Mouse (Mus musculus) kidney, embryonic 15.5 days (tissue): ENCODE results near the gene Cdk4. TPM values are rescaled to one million over a fixed set of nuclear protein-coding genes. Genes with fewer than 3 reads are reported as not detected.

ENCODE experiments used
- ATAC-seq: fragments of 200-750 bp; cut with Nextera tagmentation; replicated peaks from 2 replicates; pipeline ENCODE4 v1.8.0; 2017; ENCODE audit warnings: moderate TSS enrichment; ENCODE audit not compliant: low FRiP score
- H3K27ac ChIP-seq: fragments of 300-500 bp; sonication (generic); 2 replicates; pipeline ENCODE4 v1.5.1; 2015; ENCODE audit warnings: mild to moderate bottlenecking, inconsistent platforms
- H3K27me3 ChIP-seq: fragments of 300-500 bp; sonication (generic); 2 replicates; pipeline ENCODE4 v1.6.1; 2015; ENCODE audit warnings: inconsistent platforms
- H3K36me3 ChIP-seq: fragments of 300-500 bp; sonication (generic); 2 replicates; pipeline ENCODE4 v1.6.1; 2015; ENCODE audit warnings: inconsistent platforms
- H3K4me1 ChIP-seq: fragments of 300-500 bp; sonication (generic); 2 replicates; pipeline ENCODE4 v1.6.1; 2015; ENCODE audit warnings: inconsistent platforms
- H3K4me2 ChIP-seq: fragments of 300-500 bp; sonication (generic); 2 replicates; pipeline ENCODE4 v1.6.1; 2015; ENCODE audit warnings: moderate library complexity, mild to moderate bottlenecking, inconsistent platforms
- H3K4me3 ChIP-seq: fragments of 300-500 bp; sonication (generic); replicated peaks from 2 replicates; pipeline ENCODE4 v1.5.1; 2015; ENCODE audit warnings: mild to moderate bottlenecking, inconsistent platforms
- H3K9ac ChIP-seq: fragments of 300-500 bp; sonication (generic); 2 replicates; pipeline ENCODE4 v1.6.1; 2015; ENCODE audit warnings: mild to moderate bottlenecking, inconsistent platforms
- H3K9me3 ChIP-seq: fragments of 300-500 bp; sonication (generic); replicated peaks from 2 replicates; pipeline ENCODE4 v1.6.1; 2016; ENCODE audit warnings: inconsistent platforms
- WGBS: fragments of 180-500 bp; shearing (Covaris S2); methylation state at CpG from one replicate; pipeline ENCODE4 v1.1.7; 2015; ENCODE audit warnings: mixed read lengths; 5-methylcytosine and 5-hydroxymethylcytosine counted together
- polyA plus RNA-seq: library from polyadenylated mRNA; unstranded; fragments of >200 nt; fragmentation: Nextera tagmentation; extraction: Ambion mirVana; gene quantifications from 2 replicates; pipeline ENCODE4 v1.2.1, GENCODE M21; 2015

Gene Cdk4
- polyA plus RNA-seq, 1 experiment from 2014 or later = 1,852 TPM

- WGBS = 17% methylated on average over 5 of the region's 5 CpGs
- Histone ChIP-seq H3K4me1 (peaks cover 18% of the 10 kb centered on the region), H3K27me3 (peaks cover 21% of the 10 kb centered on the region), H3K4me2 (peak overlapping the region; percentile 99), H3K36me3 (peaks cover 17% of the 10 kb centered on the region), H3K27ac (peak overlapping the region; percentile 91), H3K4me3 (peak overlapping the region; percentile 95), H3K9me3 (no peaks in the 10 kb centered on the region), H3K9ac (peak overlapping the region; percentile 65)
- ATAC-seq = no peak
These were observed 20.7 kb upstream of the Cdk4 start for GRCm38 (mm10) chr10:127042468-127043115.

DNA sequence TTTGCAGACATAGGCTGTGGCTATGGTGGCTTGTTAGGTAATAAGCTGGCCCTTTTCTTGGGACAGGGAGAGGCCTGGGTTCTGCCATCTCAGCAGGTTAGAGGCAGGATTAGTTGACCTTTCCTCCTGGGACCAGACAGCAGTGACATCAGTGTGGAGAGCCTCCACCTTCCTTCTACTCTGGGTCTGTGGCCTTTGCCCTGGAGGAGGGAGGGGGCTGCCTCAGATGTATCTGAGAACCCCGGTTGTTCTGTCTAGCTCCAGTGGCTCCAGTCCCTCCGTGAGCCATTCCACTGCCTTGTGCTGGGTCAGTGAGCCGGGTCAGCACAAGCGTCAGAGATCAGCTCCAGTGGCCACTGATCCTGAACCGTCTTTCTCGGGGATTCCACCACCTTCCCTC lies 20.1 kb upstream of the Cdk4 start:
- Histone ChIP-seq H3K27ac (peak overlapping the region; percentile 91), H3K4me3 (no peak overlapping the region; the same call in 1 of the 2 replicates), H3K4me2 (peak overlapping the region; percentile 99), H3K9ac (no peak overlapping the region), H3K36me3 (peaks cover 17% of the 10 kb centered on the region), H3K4me1 (peaks cover 21% of the 10 kb centered on the region), H3K27me3 (peaks cover 27% of the 10 kb centered on the region), H3K9me3 (no peaks in the 10 kb centered on the region)
- ATAC-seq = peak; percentile 37
- 45% methylated on average over 6 of the region's 6 CpGs for WGBS

- Histone ChIP-seq H3K4me3 (peak within 1 kb of the TSS; percentile 31), H3K9ac (peak within 1 kb of the TSS; percentile 14; the same call in 1 of the 2 replicates), H3K4me2 (peak within 1 kb of the TSS; percentile 50), H3K36me3 (peaks cover 17% of the 10 kb centered on the region), H3K4me1 (peaks cover 29% of the 10 kb centered on the region), H3K27me3 (peaks cover 56% of the 10 kb centered on the region), H3K27ac (no peak within 1 kb of the TSS), H3K9me3 (no peaks in the 10 kb centered on the region)
- WGBS = 33% methylated on average over 5 of the region's 5 CpGs
- ATAC-seq = no peak
These were observed 15.4 kb upstream of the Cdk4 start, which contains the start of gene Cyp27b1 for GRCm38 (mm10) chr10:127047954-127048353. Gene Cyp27b1 (plus strand): TSS chr10:127048250.

GRCm38 (mm10) chr10:127048608-127049394 lies 14.5 kb upstream of the Cdk4 start:
- peaks cover 23% of the 10 kb centered on the region for H3K4me1 ChIP-seq
- H3K9ac ChIP-seq = peak overlapping the region; percentile 14; the same call in 1 of the 2 replicates
- WGBS = 4% methylated on average over 35 of the region's 35 CpGs
- no peak for ATAC-seq
- peak overlapping the region; percentile 50 for H3K4me2 ChIP-seq
- no peaks in the 10 kb centered on the region for H3K9me3 ChIP-seq
- peaks cover 56% of the 10 kb centered on the region for H3K27me3 ChIP-seq
- peaks cover 17% of the 10 kb centered on the region for H3K36me3 ChIP-seq
- peak overlapping the region; percentile 31 for H3K4me3 ChIP-seq
- no peak overlapping the region for H3K27ac ChIP-seq

- 2% methylated on average over 29 of the region's 29 CpGs for WGBS
- peaks cover 11% of the 10 kb centered on the region for H3K36me3 ChIP-seq
- H3K4me1 ChIP-seq = peaks cover 23% of the 10 kb centered on the region
- H3K4me2 ChIP-seq = peak overlapping the region; percentile 50
- 0 out of 2 replicates have a peak, but pooled peaks have one; percentile 5 for ATAC-seq
- H3K27ac ChIP-seq = no peak overlapping the region
- peaks cover 56% of the 10 kb centered on the region for H3K27me3 ChIP-seq
- peak overlapping the region; percentile 31 for H3K4me3 ChIP-seq
- H3K9ac ChIP-seq = no peak overlapping the region
- H3K9me3 ChIP-seq = no peaks in the 10 kb centered on the region
These were observed 13.8 kb upstream of the Cdk4 start for GRCm38 (mm10) chr10:127049395-127050118.

DNA sequence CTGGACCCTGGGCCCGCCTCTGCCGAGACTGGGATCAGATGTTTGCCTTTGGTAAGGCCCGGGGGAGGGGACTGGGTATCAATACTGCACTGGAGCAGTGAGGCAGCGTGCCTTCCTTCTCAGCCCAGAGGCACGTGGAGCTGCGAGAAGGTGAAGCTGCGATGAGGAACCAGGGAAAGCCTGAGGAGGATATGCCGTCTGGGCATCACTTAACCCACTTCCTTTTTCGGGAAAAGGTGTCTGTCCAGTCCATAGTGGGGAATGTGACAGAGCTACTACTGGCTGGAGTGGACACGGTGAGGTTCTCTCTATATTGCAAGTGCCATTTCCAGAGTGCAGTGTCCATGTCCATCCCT lies 13.2 kb upstream of the Cdk4 start:
- ATAC-seq = peak; percentile 5; the same call in 1 of the 2 replicates
- peaks cover 23% of the 10 kb centered on the region for H3K4me1 ChIP-seq
- peak overlapping the region; percentile 31; the same call in 1 of the 2 replicates for H3K4me3 ChIP-seq
- H3K9ac ChIP-seq = no peak overlapping the region
- H3K27me3 ChIP-seq = peaks cover 56% of the 10 kb centered on the region
- peaks cover 6% of the 10 kb centered on the region for H3K36me3 ChIP-seq
- H3K9me3 ChIP-seq = no peaks in the 10 kb centered on the region
- H3K4me2 ChIP-seq = peak overlapping the region; percentile 50
- 15% methylated on average over 10 of the region's 10 CpGs for WGBS
- no peak overlapping the region for H3K27ac ChIP-seq

DNA sequence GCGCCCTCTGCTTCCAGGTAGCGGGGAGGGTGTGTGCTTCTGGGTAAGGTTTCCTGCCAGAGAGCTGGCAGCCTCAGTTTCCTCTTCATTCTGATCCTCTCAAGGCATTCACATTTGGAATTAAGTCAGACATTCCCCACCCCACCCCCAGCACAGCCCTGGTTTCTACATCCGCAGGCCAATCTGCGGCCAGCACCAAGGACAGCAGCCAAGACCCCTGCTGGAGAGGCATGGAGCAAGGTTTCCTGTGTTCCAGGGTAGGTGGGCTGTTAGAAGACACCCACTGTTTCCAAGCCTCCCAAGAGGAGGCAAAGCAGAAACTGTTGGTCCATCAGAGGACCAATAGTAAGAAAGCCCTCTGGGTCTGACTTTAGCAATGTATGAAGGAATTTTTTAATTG lies 8.7 kb upstream of the Cdk4 start:
- no peaks in the 10 kb centered on the region for H3K9me3 ChIP-seq
- no peak overlapping the region for H3K4me3 ChIP-seq
- peaks cover 32% of the 10 kb centered on the region for H3K27me3 ChIP-seq
- H3K9ac ChIP-seq = no peak overlapping the region
- ATAC-seq = no peak
- WGBS = 65% methylated on average over 4 of the region's 4 CpGs
- H3K27ac ChIP-seq = no peak overlapping the region
- H3K4me1 ChIP-seq = peaks cover 21% of the 10 kb centered on the region
- peaks cover 25% of the 10 kb centered on the region for H3K36me3 ChIP-seq
- no peak overlapping the region for H3K4me2 ChIP-seq

DNA sequence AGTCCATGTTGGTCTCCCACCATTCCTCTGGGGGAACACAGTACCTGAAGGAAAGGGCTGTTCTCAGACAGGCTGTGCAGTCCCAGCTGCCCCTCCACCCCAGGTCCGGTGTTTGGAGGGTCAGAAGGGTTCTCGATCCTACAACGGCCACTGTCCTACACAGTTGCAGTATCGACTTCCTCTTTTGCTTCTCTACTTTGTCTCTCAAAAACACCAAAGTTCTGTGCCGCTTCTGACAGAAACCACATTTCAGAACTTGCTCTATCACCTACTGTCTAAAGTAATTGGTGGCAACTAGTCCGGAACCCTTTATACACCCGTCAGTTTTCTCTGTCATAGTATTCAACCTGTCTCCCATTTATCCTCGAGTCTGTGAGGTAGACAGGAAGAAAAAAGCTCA lies 7.9 kb upstream of the Cdk4 start:
- no peak for ATAC-seq
- WGBS = 86% methylated on average over 8 of the region's 8 CpGs
- H3K9me3 ChIP-seq = no peaks in the 10 kb centered on the region
- no peak overlapping the region for H3K9ac ChIP-seq
- H3K4me2 ChIP-seq = no peak overlapping the region
- H3K4me1 ChIP-seq = peaks cover 23% of the 10 kb centered on the region
- peaks cover 30% of the 10 kb centered on the region for H3K27me3 ChIP-seq
- H3K36me3 ChIP-seq = peaks cover 25% of the 10 kb centered on the region
- H3K27ac ChIP-seq = no peak overlapping the region
- H3K4me3 ChIP-seq = no peak overlapping the region

DNA sequence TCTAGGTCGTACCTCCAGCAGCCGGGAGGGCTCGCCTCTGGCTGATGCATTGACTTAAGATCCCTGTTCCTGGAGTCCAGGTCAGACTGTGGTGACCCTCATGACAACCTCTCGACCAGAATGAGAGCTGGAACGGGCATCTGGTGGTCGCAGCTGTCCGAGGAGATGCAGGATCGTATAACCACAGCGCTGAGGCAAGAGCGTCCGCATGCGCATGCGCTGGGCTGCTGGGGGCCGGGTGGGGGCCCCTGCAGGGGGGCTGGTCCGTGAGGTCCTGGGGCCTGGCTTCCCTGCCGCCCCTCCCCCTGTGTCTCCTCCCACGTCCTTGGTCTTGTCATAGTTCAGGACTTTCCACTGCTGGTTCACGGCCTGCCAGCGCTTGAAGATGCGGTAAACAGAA lies 6.8 kb upstream of the Cdk4 start:
- 84% methylated on average over 20 of the region's 20 CpGs for WGBS
- no peak overlapping the region for H3K4me2 ChIP-seq

DNA sequence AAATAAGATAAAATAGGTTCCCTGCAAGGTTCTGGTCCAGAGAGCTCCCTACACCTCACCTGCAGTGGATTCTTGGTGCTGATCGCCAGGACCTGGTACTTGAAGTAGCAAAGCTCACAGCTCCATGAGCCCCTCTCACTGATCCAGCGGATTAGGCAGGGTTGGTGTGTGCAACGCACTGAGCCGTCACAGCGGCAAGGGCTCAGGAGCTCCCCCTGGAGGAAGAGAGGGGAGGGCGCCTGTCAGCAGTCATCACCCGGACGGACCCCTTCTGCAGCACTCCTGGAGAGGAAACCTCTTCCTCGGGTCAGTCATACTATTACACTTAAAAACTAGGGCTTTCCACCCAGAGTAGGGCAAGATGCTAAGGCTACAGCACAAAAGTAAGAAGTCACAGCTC lies 5.2 kb upstream of the Cdk4 start:
- 0 out of 2 replicates have a peak, but pooled peaks have one; percentile 18 for ATAC-seq
- Histone ChIP-seq H3K4me2 (peak overlapping the region; percentile 96), H3K36me3 (peaks cover 25% of the 10 kb centered on the region), H3K4me3 (peak overlapping the region; percentile 85), H3K9me3 (no peaks in the 10 kb centered on the region), H3K9ac (0 out of 2 replicates have a peak overlapping the region, but pooled peaks have one; percentile 0), H3K4me1 (peaks cover 36% of the 10 kb centered on the region), H3K27me3 (peaks cover 27% of the 10 kb centered on the region), H3K27ac (no peak overlapping the region)
- 1% methylated on average over 9 of the region's 9 CpGs for WGBS

More for the DNA sequence above, 6.8 kb upstream of the Cdk4 start:
- Histone ChIP-seq H3K27ac (no peak overlapping the region), H3K36me3 (peaks cover 25% of the 10 kb centered on the region), H3K9me3 (no peaks in the 10 kb centered on the region), H3K27me3 (peaks cover 30% of the 10 kb centered on the region), H3K4me3 (no peak overlapping the region), H3K9ac (no peak overlapping the region), H3K4me1 (peaks cover 30% of the 10 kb centered on the region)
- ATAC-seq = no peak

DNA sequence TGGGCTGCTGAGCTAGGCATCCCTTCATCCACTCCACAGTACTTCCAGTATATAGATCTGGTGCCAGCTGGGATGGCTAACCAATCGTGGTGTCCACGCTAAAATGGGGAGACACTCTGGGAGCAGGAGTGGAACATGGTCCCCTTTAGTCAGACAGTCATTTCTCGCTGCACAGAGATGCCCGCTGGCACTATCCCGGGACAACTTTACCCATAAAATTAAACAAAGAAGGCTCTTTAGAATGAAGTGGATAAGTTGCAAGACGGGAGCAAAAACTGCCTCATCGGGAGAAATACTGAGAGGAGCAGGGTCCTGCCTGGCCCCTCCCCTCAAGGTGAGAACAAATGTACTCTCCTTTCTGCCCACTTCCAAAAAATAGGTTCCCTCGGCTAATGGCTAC lies 4.6 kb upstream of the Cdk4 start:
- no peak for ATAC-seq
- Histone ChIP-seq H3K4me3 (peak overlapping the region; percentile 85), H3K27me3 (peaks cover 27% of the 10 kb centered on the region), H3K9me3 (no peaks in the 10 kb centered on the region), H3K9ac (peak overlapping the region; percentile 73), H3K4me1 (peaks cover 36% of the 10 kb centered on the region), H3K4me2 (peak overlapping the region; percentile 96), H3K36me3 (peaks cover 25% of the 10 kb centered on the region), H3K27ac (no peak overlapping the region)
- 6% methylated on average over 8 of the region's 8 CpGs for whole genome bisulfite sequencing
